Mouse (Mus musculus) cortical plate, adult 2 months (tissue): ENCODE results near the gene Wbp2.

Experiments used
- CTCF ChIP-seq: fragments of 200-500 bp; IDR thresholded peaks from 2 replicates; pipeline ENCODE4 v1.5.1; 2011; ENCODE audit warnings: mild to moderate bottlenecking, control low read depth, low read length; ENCODE audit not compliant: insufficient read depth; ENCODE audit errors: extremely low read depth
- POLR2A ChIP-seq: fragments of 200-500 bp; IDR thresholded peaks from 2 replicates; pipeline ENCODE4 v1.6.1; 2011; ENCODE audit warnings: mild to moderate bottlenecking, low read length, control low read depth; ENCODE audit not compliant: insufficient read depth; ENCODE audit errors: extremely low read depth

GRCm38 (mm10) chr11:116037826-116038225 is 49.0 kb downstream of the Wbp2 start:
- TF ChIP-seq POLR2A (no peak), CTCF (no peak)
